ENCODE assay signal across 14 mouse cellular contexts in genomic region chr15:32494899-32495298, GRCm38 (mm10).
"Had no signal": no experiment of that assay in that cellular context is flagged by ENCODE, and none has a peak within 500 bp of the region (broad histone marks: within the 10 kb centered on the region; RNA-seq: fewer than 3 reads in every experiment).

No protein-coding gene starts in this region.

- H3K36me3 ChIP-seq: limb, embryonic 12.5 days; limb, embryonic 15.5 days; liver, embryonic 12.5 days; liver, embryonic 15.5 days; midbrain, embryonic 15.5 days; neural tube, embryonic 13.5 days had no signal

- H3K4me2 ChIP-seq: limb, embryonic 12.5 days; limb, embryonic 15.5 days; liver, embryonic 12.5 days; liver, embryonic 15.5 days; midbrain, embryonic 11.5 days; midbrain, embryonic 15.5 days; neural tube, embryonic 13.5 days had no signal

- DNase-seq: kidney, adult 18-20 months; kidney, adult 9 months; kidney, postnatal 14 days; lung, adult 2 months; thymus, adult 18-20 months; thymus, postnatal 36 days had no signal

- ATAC-seq: liver, embryonic 12.5 days; midbrain, embryonic 15.5 days had no signal

- H3K4me1 ChIP-seq: liver, embryonic 12.5 days; liver, embryonic 15.5 days; megakaryocyte, embryonic 14.5 days; midbrain, embryonic 15.5 days; neural tube, embryonic 13.5 days had no signal

- H3K4me3 ChIP-seq: limb, embryonic 12.5 days; limb, embryonic 15.5 days; liver, embryonic 12.5 days; liver, embryonic 15.5 days; megakaryocyte, embryonic 14.5 days; midbrain, embryonic 15.5 days; neural tube, embryonic 13.5 days had no signal

- H3K9me3 ChIP-seq: limb, embryonic 12.5 days; limb, embryonic 15.5 days; liver, embryonic 12.5 days; liver, embryonic 15.5 days; midbrain, embryonic 15.5 days; neural tube, embryonic 13.5 days had no signal

- H3K9ac ChIP-seq: limb, embryonic 12.5 days; limb, embryonic 15.5 days; liver, embryonic 12.5 days; liver, embryonic 15.5 days; midbrain, embryonic 15.5 days; neural tube, embryonic 13.5 days had no signal

- H3K27ac ChIP-seq: limb, embryonic 15.5 days; liver, embryonic 12.5 days; liver, embryonic 15.5 days; midbrain, embryonic 15.5 days; neural tube, embryonic 13.5 days had no signal

- H3K27me3 ChIP-seq: limb, embryonic 12.5 days; limb, embryonic 15.5 days; liver, embryonic 12.5 days; liver, embryonic 15.5 days; megakaryocyte, embryonic 14.5 days; midbrain, embryonic 15.5 days; neural tube, embryonic 13.5 days had no signal
